Mouse (Mus musculus) gastrocnemius, adult 8-10 months (tissue): ENCODE measurements around the gene Rab8a. TPM values are rescaled to one million over a fixed set of nuclear protein-coding genes. Genes with fewer than 3 reads are reported as not detected.
A peak's percentile ranks its signal among the peaks of the same experiment; 100 is the strongest.

Source experiments
- DNase-seq, 2 experiments: peaks; one replicate each; pipeline ENCODE4 v3.0.0; 2022; ENCODE audit warnings: low spot score in 2 of 2
- total RNA-seq, 4 experiments: library from RNA; stranded (reverse); gene quantifications; 2 replicates each; pipeline ENCODE4 v1.2.4; 2022

The Rab8a gene
- total RNA-seq, 4 experiments from 2014 or later: 6.3 to 14.1 (median 9.0) TPM

- no peak for DNase-seq
Observed at GRCm38 (mm10) chr8:72210710-72211109, 49.7 kb downstream of the Rab8a start.

GRCm38 (mm10) chr8:72211846-72212245, 50.8 kb downstream of the Rab8a start:
- no peak for DNase-seq

DNA sequence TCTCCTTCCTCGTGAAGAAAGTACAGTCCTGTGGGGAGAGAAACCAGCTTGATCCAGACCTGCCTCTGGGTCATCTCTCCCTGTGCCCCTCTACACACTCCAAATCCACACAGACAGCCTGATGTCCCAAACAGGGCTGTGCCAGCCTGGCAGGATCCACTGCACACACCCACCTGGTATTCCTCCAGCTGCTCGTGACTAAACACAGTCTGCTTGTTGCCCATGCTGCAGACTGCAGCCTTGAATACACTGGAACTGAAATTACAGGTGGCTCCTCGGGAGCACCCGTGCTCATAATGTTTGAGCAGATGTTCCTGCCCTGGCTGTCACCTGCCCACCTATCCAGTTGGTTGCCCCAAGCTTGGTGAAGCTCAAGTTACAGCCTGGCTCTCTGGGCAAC, 51.8 kb downstream of the Rab8a start, which contains the start of gene Cib3:
Gene Cib3 (minus strand): TSS at position 87 of the 400 bp plus-strand sequence.
- no peak for DNase-seq

DNA sequence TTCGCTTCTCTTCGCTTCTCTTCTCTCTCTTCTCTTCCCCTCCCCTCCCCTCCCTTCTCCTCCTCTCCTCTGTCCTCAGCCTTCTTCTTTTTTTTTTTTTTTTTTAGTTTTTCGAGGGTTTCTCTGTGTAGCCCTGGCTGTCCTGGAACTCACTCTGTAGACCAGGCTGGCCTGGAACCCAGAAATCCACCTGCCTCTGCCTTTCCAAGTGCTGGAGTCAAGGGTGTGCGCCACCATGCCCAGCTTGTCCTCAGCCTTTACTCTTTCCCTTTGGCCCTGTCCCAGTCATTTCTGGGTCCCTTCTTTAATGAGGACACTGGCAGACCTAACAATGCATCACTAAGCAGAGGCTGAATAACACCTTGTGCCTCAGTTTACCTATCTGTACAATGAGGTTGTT, 52.5 kb downstream of the Rab8a start, which contains the start of gene Gm11034:
Gene Gm11034 (minus strand): TSS at position 101 of the 400 bp plus-strand sequence.
- no peak for DNase-seq

DNA sequence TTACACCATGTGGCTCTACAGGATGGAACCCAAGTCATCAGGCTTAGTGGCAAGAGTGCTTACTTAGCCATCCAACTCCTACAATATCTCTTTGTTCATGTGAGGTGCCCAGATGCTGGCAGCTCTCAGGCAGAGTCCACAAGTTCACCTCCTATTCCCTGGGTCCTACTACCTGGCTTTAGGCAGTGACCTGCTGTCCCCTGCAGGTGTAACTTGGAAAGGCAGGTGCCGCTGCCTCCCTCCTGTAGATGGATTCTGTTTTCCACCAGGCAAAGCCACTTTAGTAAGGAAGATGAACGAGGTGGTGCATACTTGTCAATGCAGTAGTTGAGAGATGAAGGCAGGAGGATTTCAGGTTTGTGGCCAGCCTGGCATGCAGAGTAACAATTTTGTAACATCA, 54.1 kb downstream of the Rab8a start:
- DNase-seq: no peak

GRCm38 (mm10) chr8:72215871-72216270, 54.9 kb downstream of the Rab8a start:
- DNase-seq: no peak

DNA sequence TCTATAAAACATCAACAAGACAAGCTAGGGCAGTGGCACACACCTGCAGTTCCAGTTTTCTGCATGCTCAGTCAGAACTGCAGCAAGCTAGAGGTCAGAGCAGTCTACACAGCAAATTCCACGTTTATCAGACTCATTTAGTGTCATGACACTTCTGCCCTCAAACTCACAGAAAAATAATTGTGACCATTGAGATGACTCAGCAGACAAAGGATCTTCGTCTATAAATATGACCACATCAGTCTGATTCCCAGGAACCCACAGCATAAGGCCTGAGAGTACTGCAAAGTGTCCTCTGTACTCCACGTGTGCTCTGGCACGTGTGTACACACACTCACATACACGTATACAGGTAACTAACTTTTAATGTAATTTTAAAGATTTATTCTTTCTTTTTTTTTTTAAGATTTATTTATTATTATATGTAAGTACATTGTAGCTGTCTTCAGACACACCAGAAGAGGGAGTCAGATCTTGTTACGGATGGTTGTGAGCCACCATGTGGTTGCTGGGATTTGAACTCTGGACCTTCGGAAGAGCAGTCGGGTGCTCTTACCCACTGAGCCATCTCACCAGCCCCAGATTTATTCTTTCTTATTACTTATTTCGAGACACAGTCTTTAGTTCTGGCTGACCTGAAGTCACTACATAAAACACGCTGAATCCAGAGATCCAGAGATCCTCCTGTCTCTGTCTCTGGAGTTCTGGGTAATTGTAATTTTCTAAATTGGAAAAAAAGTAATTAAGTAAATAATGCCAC, 58.0 kb downstream of the Rab8a start:
- no peak for DNase-seq

DNA sequence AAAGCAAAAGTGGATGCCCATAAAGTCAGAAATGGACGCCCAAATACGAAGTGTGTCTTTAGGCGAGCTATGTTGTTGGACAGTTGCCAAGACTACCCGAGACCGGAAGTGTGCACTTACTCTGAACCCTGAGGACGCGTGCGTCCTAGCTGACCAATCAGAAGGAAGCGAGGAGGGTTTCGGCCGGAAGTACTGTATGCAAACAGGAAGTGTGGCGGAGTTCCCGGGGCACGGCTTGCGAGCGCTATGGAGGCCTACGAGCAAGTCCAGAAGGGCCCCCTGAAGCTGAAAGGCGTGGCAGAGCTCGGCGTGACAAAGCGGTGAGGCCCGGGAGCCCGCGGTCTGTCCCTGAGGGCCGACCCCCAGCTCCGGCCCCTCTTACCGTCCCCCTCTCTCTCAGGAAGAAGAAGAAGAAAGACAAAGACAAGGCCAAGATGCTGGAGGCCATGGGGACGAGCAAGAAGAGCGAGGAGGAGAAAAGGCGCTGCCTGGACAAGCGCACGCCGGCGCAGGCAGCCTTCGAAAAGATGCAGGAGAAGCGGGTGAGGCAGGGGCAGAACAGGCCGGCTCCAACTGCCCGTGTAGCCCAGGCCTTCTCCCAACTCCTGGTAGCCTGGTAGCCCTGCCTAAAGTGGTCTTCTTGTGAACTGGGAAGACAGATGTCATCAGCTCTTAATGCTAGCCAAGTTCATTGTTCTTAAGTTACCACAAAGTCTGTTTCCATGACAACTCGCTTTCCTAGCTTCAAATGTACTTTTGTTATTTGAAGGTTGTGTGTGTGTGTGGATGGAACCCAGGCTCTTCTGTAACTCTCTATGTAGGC, 58.8 kb downstream of the Rab8a start, which contains the start of gene Fam32a:
Gene Fam32a (plus strand): TSS at position 190 of the 823 bp plus-strand sequence.
- DNase-seq: peak; percentile 79 to 83

- no peak for DNase-seq
Observed at GRCm38 (mm10) chr8:72220758-72221157, 59.8 kb downstream of the Rab8a start.

DNA sequence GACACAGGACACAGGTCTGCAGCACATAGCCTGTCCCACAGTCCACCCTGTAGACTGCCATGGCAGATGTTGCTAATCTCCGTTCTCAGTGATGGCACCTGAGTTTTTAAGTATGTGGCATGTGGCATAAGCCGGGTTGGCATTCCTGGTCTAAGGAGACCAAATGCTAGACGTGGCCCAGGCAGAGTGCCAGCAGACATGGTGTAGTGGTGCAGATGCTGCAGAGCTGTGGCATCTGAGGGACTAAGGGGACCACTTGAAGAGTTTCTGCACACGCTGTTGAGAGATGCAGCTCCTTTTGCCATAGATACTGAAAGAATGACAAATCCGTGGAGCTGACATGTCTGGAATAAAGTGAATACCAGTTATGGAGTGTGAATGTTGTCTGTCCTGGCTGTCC, 61.7 kb downstream of the Rab8a start:
- DNase-seq: no peak

Other genes with a start within 250 kb of the Rab8a start
- gene Zfp961, start 210.2 kb upstream of the Rab8a start, total RNA-seq: 1 to 10 TPM; 1.3 to 2.3 (median 2.2) TPM
- gene Cyp4f18, start 151.6 kb upstream of the Rab8a start, total RNA-seq: under 1 TPM in 2 of 4 experiments, not detected in 2; 0.54 to 0.91 TPM
- gene Olfr372, start 120.0 kb upstream of the Rab8a start, total RNA-seq: not detected
- not detected for gene Olfr373, start 78.0 kb upstream of the Rab8a start, total RNA-seq
- gene Olfr374, start 54.2 kb upstream of the Rab8a start, total RNA-seq: not detected
- 10 to 100 TPM; 15.5 to 29.6 (median 21.3) TPM for gene Tpm4, start 26.2 kb upstream of the Rab8a start, total RNA-seq
- not detected for gene Hsh2d, start 28.4 kb downstream of the Rab8a start, total RNA-seq
- gene Cib3, start 51.6 kb downstream of the Rab8a start, total RNA-seq: not detected
- gene Gm11034, start 52.4 kb downstream of the Rab8a start, total RNA-seq: not detected
- gene Fam32a, start 58.5 kb downstream of the Rab8a start, total RNA-seq: 1 to 10 TPM; 5.9 to 9.7 (median 7.9) TPM
- 10 to 100 TPM; 17.6 to 20.9 (median 19.1) TPM for gene Ap1m1, start 78.8 kb downstream of the Rab8a start, total RNA-seq
- 1 to 10 TPM; 1.7 to 3.2 (median 2.8) TPM for gene Gm10282, start 144.1 kb downstream of the Rab8a start, total RNA-seq
- gene Klf2, start 157.8 kb downstream of the Rab8a start, total RNA-seq: 10 to 100 TPM in 3 of 4 experiments, 1 to 10 TPM in 1; 6.8 to 14.3 (median 11.5) TPM